Mouse (Mus musculus) spleen, adult 2 months (tissue): ENCODE data around the gene Mthfsl.
"Not testable (repeated sequence)": the region's sequence is repeated elsewhere in the genome, so short reads cannot be mapped to it uniquely, and the experiment has no call there.

Experiments
- CTCF ChIP-seq: fragments of 200-500 bp; IDR thresholded peaks from 2 replicates; pipeline ENCODE4 v1.5.1; 2011; ENCODE audit warnings: mild to moderate bottlenecking, inconsistent platforms; ENCODE audit not compliant: insufficient read depth, insufficient read length, insufficient replicate concordance; ENCODE audit errors: extremely low read depth
- POLR2A ChIP-seq: fragments of 200-500 bp; IDR thresholded peaks from 2 replicates; pipeline ENCODE4 v1.6.1; 2011; ENCODE audit warnings: low read depth, low read length, inconsistent platforms

DNA sequence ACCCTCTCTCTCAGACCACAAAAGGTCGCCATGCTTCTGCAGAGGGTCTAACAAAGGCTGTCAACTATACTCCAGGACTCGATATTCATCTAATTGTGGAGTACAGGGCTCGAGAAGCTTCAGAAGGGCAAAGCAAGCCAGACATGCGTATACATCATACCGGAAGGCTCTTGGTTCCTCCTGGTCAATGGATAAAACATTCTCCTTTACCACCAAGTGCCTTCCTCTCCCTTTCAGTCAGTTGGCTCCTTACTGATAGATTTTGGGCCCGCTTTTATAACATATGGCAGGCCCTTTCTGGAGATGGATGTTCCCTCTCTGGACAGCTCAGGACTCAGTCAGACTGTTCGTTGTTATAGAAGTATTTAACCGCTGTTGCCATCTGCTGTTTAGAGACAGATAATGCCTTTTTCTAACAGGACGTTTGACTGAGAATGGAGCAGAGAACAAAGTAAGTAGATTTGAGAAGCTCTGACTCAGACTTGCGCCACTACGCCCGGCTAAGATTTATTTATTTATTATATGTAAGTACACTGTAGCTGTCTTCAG is at the start of gene Mthfsl:
- not testable (repeated sequence) for TF ChIP-seq CTCF, POLR2A
